Mouse (Mus musculus) liver, adult (tissue): Measurements from ENCODE around the gene Hpn.

Experiments
- GATA4 ChIP-seq: IDR thresholded peaks from 2 replicates; pipeline ENCODE4 v1.6.1; 2014; ENCODE audit warnings: mild to moderate bottlenecking, low read length; ENCODE audit not compliant: insufficient replicate concordance

The Hpn gene

GRCm38 (mm10) chr7:31063074-31063560, 52.0 kb downstream of the Hpn start:
- no peak for TF ChIP-seq GATA4

DNA sequence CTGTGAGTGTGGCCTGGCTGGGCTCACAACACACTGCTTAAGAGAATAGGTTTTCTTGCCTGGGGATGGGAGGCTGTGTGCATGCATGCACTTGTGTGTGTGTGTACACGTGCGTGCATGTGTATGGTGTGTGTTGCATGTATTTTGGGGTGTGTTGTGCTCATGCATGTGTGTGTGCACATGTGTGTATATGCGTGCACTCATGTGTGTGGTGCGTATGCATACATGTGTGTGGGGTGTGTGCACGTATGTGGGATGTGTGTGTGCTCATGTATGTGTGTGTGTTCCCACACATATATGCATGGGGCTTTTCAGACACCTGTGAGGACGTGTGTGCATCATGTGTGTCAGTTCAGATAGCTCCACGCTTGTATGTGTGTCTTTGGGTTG, 54.5 kb downstream of the Hpn start:
- TF ChIP-seq GATA4: no peak

DNA sequence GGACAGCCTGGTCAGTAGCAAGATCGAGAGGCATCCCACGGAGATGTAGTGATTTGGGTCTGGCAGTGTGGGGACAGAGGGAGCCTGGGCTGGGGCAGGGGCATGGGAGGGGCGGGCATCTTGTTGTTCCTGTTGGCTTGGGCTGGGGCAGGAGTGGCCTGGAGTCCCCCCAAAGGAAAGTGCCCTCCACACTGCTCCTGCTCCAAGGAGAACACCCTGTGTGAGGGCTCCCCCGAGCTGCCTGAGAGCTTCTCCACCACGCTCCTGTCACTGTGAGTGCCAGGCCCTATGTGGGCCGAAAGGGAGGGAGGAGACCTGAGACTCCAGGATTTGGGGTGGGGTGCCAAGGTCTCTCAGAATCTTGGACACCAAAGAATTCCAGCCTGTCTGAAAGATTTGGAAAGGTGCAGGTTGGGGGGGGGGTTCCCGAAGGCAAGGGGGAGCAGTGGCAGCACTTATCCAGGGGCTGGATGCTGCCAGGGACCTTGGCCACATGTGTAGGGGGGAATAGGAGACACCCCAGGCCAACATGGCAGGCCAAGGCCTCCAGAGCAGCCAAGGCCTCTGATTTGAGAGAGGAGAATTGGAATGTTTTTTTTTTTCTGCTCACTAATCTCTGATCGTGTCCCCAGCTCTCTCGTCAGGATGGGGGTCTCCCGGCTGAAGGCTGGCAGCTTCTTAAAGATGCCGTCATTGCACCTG, 55.0 kb downstream of the Hpn start:
- TF ChIP-seq GATA4: no peak

DNA sequence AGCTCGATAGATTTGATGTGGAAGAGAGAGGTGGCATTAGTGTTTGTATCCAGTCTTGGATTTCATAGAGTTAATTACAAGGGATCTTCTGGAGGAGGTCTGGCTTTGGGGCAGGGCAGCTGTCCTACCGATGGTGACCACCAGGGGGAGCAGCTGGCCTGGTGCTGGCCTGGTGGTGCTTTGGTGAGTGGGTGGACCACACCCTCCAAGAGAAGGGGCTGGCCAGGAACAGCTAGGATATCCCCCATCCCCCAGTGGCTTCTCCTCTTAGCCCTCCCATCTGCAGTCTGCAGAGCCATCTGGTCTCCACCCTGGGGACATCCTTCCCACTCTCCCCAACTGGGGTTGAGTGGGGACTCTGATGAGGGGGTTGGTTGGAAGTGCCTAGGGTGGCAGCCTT, 56.0 kb downstream of the Hpn start, which contains the start of gene Lgi4:
Lgi4 (plus strand) TSS at position 235 of the 400 bp plus-strand sequence.
- no peak for TF ChIP-seq GATA4

DNA sequence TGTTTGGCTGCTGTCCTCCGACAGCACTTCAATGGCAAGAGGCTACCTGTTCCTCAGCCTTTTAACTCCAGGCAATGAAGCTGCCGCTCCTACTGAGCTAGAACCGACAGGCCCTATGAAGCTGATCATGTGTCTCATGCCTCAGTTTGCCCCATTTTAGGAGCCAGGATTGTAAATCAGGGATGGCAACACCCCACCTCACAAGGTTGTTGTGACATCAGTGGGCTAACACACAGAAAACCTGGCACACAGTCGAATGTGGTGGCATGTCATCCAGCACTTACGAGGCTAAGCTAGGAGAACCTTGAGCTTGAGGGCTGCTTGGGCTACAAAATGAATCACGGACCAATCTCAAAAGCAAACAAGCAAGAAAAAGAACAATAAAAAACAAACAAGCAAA, 56.9 kb downstream of the Hpn start:
- no peak for TF ChIP-seq GATA4

- TF ChIP-seq GATA4: no peak
These were observed 57.4 kb downstream of the Hpn start for GRCm38 (mm10) chr7:31057730-31058129.

DNA sequence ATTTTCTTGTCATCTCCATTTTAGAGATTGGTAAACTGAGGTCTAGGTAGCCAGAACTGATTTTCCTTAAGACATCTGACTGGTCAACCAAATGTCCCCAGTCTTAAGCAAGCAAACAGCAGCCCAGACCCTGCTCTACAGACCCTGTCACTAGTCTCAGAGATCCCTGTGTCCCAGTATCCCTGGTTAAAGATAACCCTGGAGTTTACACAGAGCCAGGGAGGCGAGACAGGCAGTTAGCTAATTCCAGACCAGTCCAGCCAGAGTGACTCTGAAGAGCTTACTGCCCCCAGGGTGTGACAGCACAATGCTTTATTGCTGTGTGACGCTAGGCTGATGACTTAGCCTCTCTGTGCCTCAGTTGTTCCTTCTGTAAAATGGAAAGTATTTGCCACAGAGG, 58.0 kb downstream of the Hpn start, which contains the start of gene Fxyd1:
Fxyd1 (minus strand) TSS at position 129 of the 400 bp plus-strand sequence.
- TF ChIP-seq GATA4: peak; percentile 35; the same call in 1 of the 2 replicates

- TF ChIP-seq GATA4: no peak
These were observed 58.6 kb downstream of the Hpn start for GRCm38 (mm10) chr7:31056448-31056847.

GRCm38 (mm10) chr7:31055883-31056282, 59.2 kb downstream of the Hpn start:
- peak; percentile 96 for TF ChIP-seq GATA4

- TF ChIP-seq GATA4: no peak
These were observed 59.7 kb downstream of the Hpn start for GRCm38 (mm10) chr7:31055354-31055824.

GRCm38 (mm10) chr7:31054661-31055320, 60.3 kb downstream of the Hpn start:
- TF ChIP-seq GATA4: no peak

DNA sequence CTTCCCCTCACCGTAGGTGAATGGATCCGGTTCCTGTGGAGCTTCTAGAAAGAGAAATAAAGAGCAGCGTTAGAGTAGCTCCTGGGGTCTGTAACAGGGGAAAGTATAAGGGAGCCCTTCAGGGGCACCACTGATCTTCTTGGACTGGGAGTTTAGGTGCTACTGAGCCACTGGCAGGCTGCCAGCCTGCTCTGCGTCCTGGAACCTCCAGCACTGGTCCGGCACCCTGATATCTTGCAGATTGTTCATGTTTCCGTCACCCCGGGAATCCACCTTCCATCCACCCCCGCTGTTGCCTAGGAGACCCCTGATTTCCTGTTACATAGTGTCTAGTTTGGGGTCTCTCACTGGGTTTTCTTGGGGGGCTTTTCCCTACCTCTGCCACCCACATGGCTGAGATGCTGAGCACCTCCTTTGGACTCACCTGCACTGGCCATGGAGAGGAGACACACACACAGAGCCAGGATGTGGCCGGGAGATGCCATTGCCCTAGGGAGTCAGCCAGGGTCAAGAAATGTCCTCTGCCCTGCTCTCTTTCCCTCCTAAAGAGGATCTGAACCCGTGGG, 61.1 kb downstream of the Hpn start:
- TF ChIP-seq GATA4: no peak

DNA sequence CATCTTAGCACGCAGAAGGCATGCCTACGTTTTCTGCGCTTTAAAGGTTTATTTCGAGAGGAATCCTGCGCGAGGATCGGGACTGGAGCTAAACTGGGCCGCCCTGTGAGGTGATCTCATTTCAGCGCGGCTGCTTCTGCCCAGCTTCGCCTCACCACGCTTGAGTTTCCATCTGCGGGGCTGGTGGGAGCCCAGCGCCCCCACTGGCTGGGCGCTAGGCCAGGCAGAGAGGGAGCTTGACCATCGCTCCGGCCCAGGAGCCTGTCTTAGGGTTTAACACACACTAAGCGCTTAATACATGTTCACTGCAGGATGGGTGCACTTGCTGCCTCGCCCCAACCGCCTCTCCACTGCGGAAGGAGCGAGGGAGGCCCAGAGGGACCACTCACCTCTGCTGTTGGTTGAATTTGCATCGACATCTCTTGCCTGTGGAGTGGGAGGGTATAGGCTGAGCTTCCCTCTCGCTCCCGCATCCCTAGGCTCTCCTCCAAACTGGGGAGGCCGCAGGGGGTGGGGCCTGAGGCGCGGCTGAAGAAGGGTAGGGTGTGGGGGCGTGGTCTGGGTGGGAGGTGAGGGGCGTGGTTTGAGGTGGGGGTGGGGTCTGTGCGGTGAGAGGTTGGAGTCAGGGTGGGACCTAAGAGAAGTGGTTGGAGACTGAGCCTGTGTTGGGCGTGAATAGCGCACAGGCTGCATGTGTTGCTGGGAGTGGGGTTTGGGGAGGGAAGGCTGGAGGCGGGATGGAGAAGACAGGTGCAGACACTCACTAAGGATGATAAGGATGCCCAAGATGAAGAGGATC, 62.3 kb downstream of the Hpn start:
- no peak for TF ChIP-seq GATA4

DNA sequence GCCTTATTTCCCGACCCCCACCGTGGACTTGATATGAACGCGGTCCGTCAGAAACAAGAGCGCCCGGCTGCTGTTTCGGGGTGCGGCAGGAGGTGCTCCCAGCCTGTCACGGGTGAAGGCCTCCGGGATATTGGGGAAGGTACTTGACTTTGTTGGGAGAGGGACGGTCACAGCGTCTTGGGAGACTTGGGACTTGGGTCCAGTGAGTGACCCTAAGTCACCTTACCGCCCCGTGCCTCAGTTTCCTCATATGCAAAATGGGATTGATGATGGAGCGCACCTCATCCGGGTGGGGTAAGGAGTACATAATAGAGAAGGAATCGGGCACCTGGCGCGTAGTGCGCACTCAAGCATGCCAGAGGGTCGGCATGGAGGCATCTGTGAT, 62.8 kb downstream of the Hpn start:
- TF ChIP-seq GATA4: no peak
